Mouse (Mus musculus) natural killer cell, adult 2 months (primary cell): Measurements from ENCODE around the gene Gm17428.
A peak's percentile ranks its signal among the peaks of the same experiment; 100 is the strongest.

ENCODE experiments used
- DNase-seq, 2 experiments: peaks; one replicate each; pipeline ENCODE4 v3.0.0; 2022; ENCODE audit warnings: low spot score in 2 of 2

Gm17428 gene

GRCm38 (mm10) chr14:55008417-55008816, 31.7 kb downstream of the Gm17428 start:
- no peak for DNase-seq

GRCm38 (mm10) chr14:55011116-55011515, 34.4 kb downstream of the Gm17428 start:
- DNase-seq: no peak

GRCm38 (mm10) chr14:55014591-55014990, 37.9 kb downstream of the Gm17428 start:
- no peak for DNase-seq

GRCm38 (mm10) chr14:55014991-55015766, 38.4 kb downstream of the Gm17428 start, which contains the start of gene Ngdn:
Gene Ngdn, plus strand, starts transcription at chr14:55015454.
- DNase-seq: peak; percentile 97

GRCm38 (mm10) chr14:55015767-55016111, 39.0 kb downstream of the Gm17428 start:
- no peak for DNase-seq

GRCm38 (mm10) chr14:55016876-55017275, 40.1 kb downstream of the Gm17428 start:
- DNase-seq: no peak

- no peak for DNase-seq
These were observed 43.7 kb downstream of the Gm17428 start for GRCm38 (mm10) chr14:55020394-55020793.

GRCm38 (mm10) chr14:55023011-55023410, 46.3 kb downstream of the Gm17428 start:
- no peak for DNase-seq

- peak; percentile 62 to 64 for DNase-seq
These were observed 47.5 kb downstream of the Gm17428 start for GRCm38 (mm10) chr14:55024236-55024635.

- peak in 1 of 2 experiments; percentile 12 for DNase-seq
These were observed 48.8 kb downstream of the Gm17428 start for GRCm38 (mm10) chr14:55025527-55025926.
